Mouse (Mus musculus): ENCODE results near the gene Krt17.

DNA sequence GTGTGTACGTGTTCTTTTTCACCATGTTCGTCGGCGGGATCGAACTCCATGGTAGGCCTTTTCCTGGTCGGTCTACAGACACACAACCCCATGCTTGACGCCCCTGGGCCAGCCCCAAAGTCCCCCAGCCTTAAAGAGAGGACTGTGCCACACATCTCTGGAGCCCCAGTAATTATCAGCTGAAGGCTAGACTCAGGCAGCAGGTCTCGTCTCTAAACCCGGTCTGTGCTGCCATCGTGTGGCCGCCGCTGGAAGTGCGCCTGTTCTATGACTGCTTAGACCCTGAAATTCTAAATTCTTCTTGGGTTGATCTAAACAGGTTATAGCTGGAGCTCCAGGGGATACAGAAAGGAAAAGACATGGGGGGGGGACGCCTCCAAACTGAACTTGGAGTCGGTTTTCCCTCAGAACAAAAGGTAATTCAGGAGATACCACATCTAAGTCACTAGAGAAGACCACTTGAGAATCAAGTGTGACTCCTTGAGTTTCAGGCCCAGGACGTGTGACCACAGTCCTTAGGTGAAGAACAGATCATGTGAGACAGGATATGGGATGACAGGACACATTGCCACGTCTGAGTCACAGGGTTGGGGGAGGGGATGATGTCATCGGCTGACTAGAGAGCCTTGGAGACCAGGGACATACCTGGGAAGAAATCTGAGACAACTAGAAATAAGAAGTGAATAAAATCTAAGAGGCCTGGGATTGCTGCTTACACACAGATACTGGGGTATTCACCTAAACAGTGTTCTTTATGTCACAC lies 37.6 kb upstream of the Krt17 start:
- peak; percentile 86 to 99 (median 98) for TF ChIP-seq CTCF (IDR thresholded peaks at IDR 0.05 in 2 of 3, conservative IDR thresholded peaks at IDR 0.05 in 1 of 3; ENCODE audit: control insufficient read depth in 1 of 3, insufficient read depth in 1 of 3, low read depth in 2 of 3, low read length in 3 of 3, poor library complexity in 1 of 3, severe bottlenecking in 1 of 3)
- TF ChIP-seq GATA1 (IDR thresholded peaks at IDR 0.05; ENCODE audit: low read depth, low read length) = no peak
- peak; percentile 70 for TF ChIP-seq ZC3H11A (IDR thresholded peaks at IDR 0.05; ENCODE audit: low read depth, low read length)
- TF ChIP-seq EP300 (IDR thresholded peaks at IDR 0.05; ENCODE audit: low read depth in 1 of 2, low read length in 2 of 2) = no peak
- TF ChIP-seq CHD2 (IDR thresholded peaks at IDR 0.05; ENCODE audit: low read length) = no peak
- TF ChIP-seq ETS1 (IDR thresholded peaks at IDR 0.05; ENCODE audit: low read depth, low read length) = no peak
- TF ChIP-seq MAFK (IDR thresholded peaks at IDR 0.05; ENCODE audit: borderline replicate concordance, low read depth, low read length) = no peak
- TF ChIP-seq POLR2A (IDR thresholded peaks at IDR 0.05; ENCODE audit: control insufficient read depth in 1 of 2, insufficient read depth in 1 of 2, low read depth in 1 of 2, low read length in 2 of 2, poor library complexity in 1 of 2) = no peak
- TF ChIP-seq TCF12 (IDR thresholded peaks at IDR 0.05; ENCODE audit: low read depth, low read length) = no peak

All from MEL (cell line).